In the genomic region with DNA sequence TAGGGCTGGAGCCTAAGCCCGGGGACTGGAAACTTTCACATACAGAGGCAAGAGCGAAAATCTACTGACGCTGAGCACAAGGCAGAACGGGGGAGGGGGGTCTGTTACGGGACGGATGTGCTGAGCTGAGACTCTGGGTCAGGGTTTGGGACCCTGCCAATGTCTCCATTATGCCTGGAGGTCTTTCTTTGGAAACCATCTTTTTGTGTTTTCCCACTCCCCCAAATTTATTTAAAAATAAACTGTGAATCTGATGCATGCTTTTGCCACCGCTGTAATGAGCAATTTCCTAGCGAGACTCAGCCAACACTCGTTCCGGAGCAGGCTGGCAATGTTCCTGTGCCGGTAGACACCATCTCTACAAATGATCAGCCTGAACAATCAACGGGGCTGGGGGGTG, we compare ENCODE assay signal across 15 mouse cellular contexts. TPM values are rescaled to one million over a fixed set of nuclear protein-coding genes. Genes with fewer than 3 reads are reported as not detected.
DNase-seq lines count a peak whose midpoint lies in the region; ATAC-seq lines count a peak whose summit lies in the region.
"Had no signal": no experiment of that assay in that cellular context is flagged by ENCODE, and none has a peak within 500 bp of the region (broad histone marks: within the 10 kb centered on the region; RNA-seq: fewer than 3 reads in every experiment).

No protein-coding gene starts in this region.

- ATAC-seq in hindbrain, embryonic 16.5 days, result no peak
- no peak for ATAC-seq in hindbrain, embryonic 13.5 days (ENCODE audit: low FRiP score)
- ATAC-seq in lung, embryonic 16.5 days (ENCODE audit: low read depth), result peak; percentile 65; the same call in 1 of the 2 replicates
- no peak for ATAC-seq in forebrain, embryonic 14.5 days
- no peak for ATAC-seq in stomach, embryonic 15.5 days (ENCODE audit: insufficient read depth, low FRiP score, low read depth)
- ATAC-seq: intestine, embryonic 15.5 days; midbrain, embryonic 16.5 days had no signal

- H3K9ac ChIP-seq in hindbrain, embryonic 16.5 days (ENCODE audit: low read depth, low read length), result no peak overlapping the region
- no peak overlapping the region for H3K9ac ChIP-seq in hindbrain, embryonic 13.5 days
- H3K9ac ChIP-seq in lung, embryonic 16.5 days (ENCODE audit: low read length), result no peak overlapping the region
- no peak overlapping the region for H3K9ac ChIP-seq in forebrain, embryonic 14.5 days (ENCODE audit: low read length)
- no peak overlapping the region for H3K9ac ChIP-seq in stomach, embryonic 15.5 days
- H3K9ac ChIP-seq: heart, embryonic 15.5 days; intestine, embryonic 15.5 days had no signal

- WGBS in hindbrain, embryonic 16.5 days, result 60% methylated on average over 12 of the region's 12 CpGs
- WGBS in hindbrain, embryonic 13.5 days, result 63% methylated on average over 12 of the region's 12 CpGs
- 47% methylated on average over 12 of the region's 12 CpGs for WGBS in lung, embryonic 16.5 days
- WGBS in forebrain, embryonic 14.5 days, result 35% methylated on average over 12 of the region's 12 CpGs
- WGBS in stomach, embryonic 15.5 days, result 42% methylated on average over 12 of the region's 12 CpGs

- H3K4me1 ChIP-seq in hindbrain, embryonic 16.5 days (ENCODE audit: control insufficient read depth, insufficient read depth, low read depth, low read length), result peaks cover 28% of the 10 kb centered on the region
- H3K4me1 ChIP-seq in hindbrain, embryonic 13.5 days (replicated peaks), result peaks cover 41% of the 10 kb centered on the region
- H3K4me1 ChIP-seq in lung, embryonic 16.5 days (replicated peaks; ENCODE audit: control insufficient read depth, insufficient read depth, low read length), result peaks cover 7% of the 10 kb centered on the region; the same call in 1 of the 2 replicates
- H3K4me1 ChIP-seq in forebrain, embryonic 14.5 days (ENCODE audit: control insufficient read depth, insufficient read depth, low read length), result peaks cover 26% of the 10 kb centered on the region
- peaks cover 14% of the 10 kb centered on the region for H3K4me1 ChIP-seq in stomach, embryonic 15.5 days

- DNase-seq in lung, postnatal 25 days (ENCODE audit: low spot score), result no peak
- peak; percentile 56 for DNase-seq in forebrain, embryonic 14.5 days (ENCODE audit: low spot score)
- no peak for DNase-seq in urinary bladder, postnatal 10 days (ENCODE audit: low spot score)
- DNase-seq: gastrocnemius, postnatal 25 days; liver; thymus, adult 2 months had no signal

- no peak overlapping the region for H3K4me3 ChIP-seq in hindbrain, embryonic 16.5 days (ENCODE audit: low read length)
- H3K4me3 ChIP-seq in hindbrain, embryonic 13.5 days, result no peak overlapping the region
- H3K4me3 ChIP-seq in lung, embryonic 16.5 days (ENCODE audit: low read length), result no peak overlapping the region
- no peak overlapping the region for H3K4me3 ChIP-seq in forebrain, embryonic 14.5 days (ENCODE audit: low read depth, low read length)
- no peak overlapping the region for H3K4me3 ChIP-seq in stomach, embryonic 15.5 days (replicated peaks)
- H3K4me3 ChIP-seq: erythroblast, embryonic 14.5 days; heart, embryonic 15.5 days; intestine, embryonic 15.5 days had no signal

- H3K27me3 ChIP-seq in hindbrain, embryonic 16.5 days (replicated peaks; ENCODE audit: control insufficient read depth, insufficient read depth, low read length), result no peaks in the 10 kb centered on the region
- H3K27me3 ChIP-seq in hindbrain, embryonic 13.5 days, result no peaks in the 10 kb centered on the region
- no peaks in the 10 kb centered on the region for H3K27me3 ChIP-seq in lung, embryonic 16.5 days (ENCODE audit: control insufficient read depth, insufficient read depth, low read depth, low read length)
- no peaks in the 10 kb centered on the region for H3K27me3 ChIP-seq in forebrain, embryonic 14.5 days (replicated peaks; ENCODE audit: control insufficient read depth, insufficient read depth, low read length)
- H3K27me3 ChIP-seq in stomach, embryonic 15.5 days (replicated peaks), result no peaks in the 10 kb centered on the region
- H3K27me3 ChIP-seq: heart, embryonic 15.5 days; intestine, embryonic 15.5 days had no signal

- H3K27ac ChIP-seq in hindbrain, embryonic 16.5 days (ENCODE audit: low read depth, low read length), result no peak overlapping the region
- no peak overlapping the region; the same call in 1 of the 2 replicates for H3K27ac ChIP-seq in hindbrain, embryonic 13.5 days
- H3K27ac ChIP-seq in lung, embryonic 16.5 days (ENCODE audit: low read length), result no peak overlapping the region
- no peak overlapping the region for H3K27ac ChIP-seq in forebrain, embryonic 14.5 days (ENCODE audit: low read depth, low read length)
- H3K27ac ChIP-seq in stomach, embryonic 15.5 days, result 0 out of 2 replicates have a peak overlapping the region, but pooled peaks have one; percentile 26
- H3K27ac ChIP-seq: heart, embryonic 15.5 days; intestine, embryonic 15.5 days had no signal

- peak overlapping the region; percentile 28 for H3K4me2 ChIP-seq in hindbrain, embryonic 16.5 days (ENCODE audit: low read length)
- H3K4me2 ChIP-seq in hindbrain, embryonic 13.5 days, result no peak overlapping the region
- H3K4me2 ChIP-seq in lung, embryonic 16.5 days (ENCODE audit: low read depth, low read length), result peak overlapping the region; percentile 6; the same call in 1 of the 2 replicates
- H3K4me2 ChIP-seq in forebrain, embryonic 14.5 days (ENCODE audit: low read length), result no peak overlapping the region
- H3K4me2 ChIP-seq in stomach, embryonic 15.5 days, result no peak overlapping the region
- H3K4me2 ChIP-seq: heart, embryonic 15.5 days; intestine, embryonic 15.5 days had no signal

- H3K36me3 ChIP-seq in hindbrain, embryonic 16.5 days (ENCODE audit: control insufficient read depth, insufficient read depth, low read length), result no peaks in the 10 kb centered on the region
- H3K36me3 ChIP-seq in hindbrain, embryonic 13.5 days, result no peaks in the 10 kb centered on the region
- no peaks in the 10 kb centered on the region for H3K36me3 ChIP-seq in lung, embryonic 16.5 days (ENCODE audit: control insufficient read depth, insufficient read depth, low read length)
- H3K36me3 ChIP-seq in forebrain, embryonic 14.5 days (ENCODE audit: control insufficient read depth, insufficient read depth, low read length), result no peaks in the 10 kb centered on the region
- no peaks in the 10 kb centered on the region for H3K36me3 ChIP-seq in stomach, embryonic 15.5 days
- H3K36me3 ChIP-seq: heart, embryonic 15.5 days; intestine, embryonic 15.5 days had no signal

- H3K9me3 ChIP-seq in hindbrain, embryonic 16.5 days (ENCODE audit: control insufficient read depth, low read length), result no peaks in the 10 kb centered on the region
- H3K9me3 ChIP-seq in hindbrain, embryonic 13.5 days, result no peaks in the 10 kb centered on the region
- no peaks in the 10 kb centered on the region for H3K9me3 ChIP-seq in lung, embryonic 16.5 days (ENCODE audit: control insufficient read depth, low read length)
- no peaks in the 10 kb centered on the region for H3K9me3 ChIP-seq in forebrain, embryonic 14.5 days (replicated peaks; ENCODE audit: control insufficient read depth, low read length)
- H3K9me3 ChIP-seq in stomach, embryonic 15.5 days, result no peaks in the 10 kb centered on the region
- H3K9me3 ChIP-seq: heart, embryonic 15.5 days; intestine, embryonic 15.5 days had no signal

RNA-seq across cellular contexts. Expression of gene Psapl1, which starts 57.0 kb away (rescaled TPM):
- polyA plus RNA-seq in hindbrain, embryonic 16.5 days (2015; fragmentation: Nextera tagmentation; extraction: Ambion mirVana), result 0.07 and 0.10 TPM in 2 replicates
- not detected in 2 replicates for polyA plus RNA-seq in hindbrain, embryonic 13.5 days (2015; fragmentation: Nextera tagmentation; extraction: Ambion mirVana)
- polyA plus RNA-seq in lung, embryonic 16.5 days (2015; fragmentation: Nextera tagmentation; extraction: Ambion mirVana), result 0.13 and 1.3 TPM in 2 replicates
- polyA plus RNA-seq in forebrain, embryonic 14.5 days (2014; fragmentation: Nextera tagmentation; extraction: Ambion mirVana), result not detected in 2 replicates
- 8.4 and 16.7 TPM in 2 replicates for polyA plus RNA-seq in stomach, embryonic 15.5 days (2015; fragmentation: Nextera tagmentation; extraction: Ambion mirVana)
- polyA plus RNA-seq: erythroblast, embryonic 14.5 days; midbrain, embryonic 16.5 days; spleen, adult 2 months had no signal

Comparison
In these comparisons a context has a peak if more than half of its experiments do, and no peak if none do; other contexts are left out.
1. H3K4me2 ChIP-seq: peak in hindbrain, embryonic 16.5 days (single experiment) and lung, embryonic 16.5 days (single experiment); none in hindbrain, embryonic 13.5 days (single experiment), forebrain, embryonic 14.5 days (single experiment) and stomach, embryonic 15.5 days (single experiment).